Mouse (Mus musculus) kidney, adult 10 weeks (tissue): ENCODE measurements around the gene Sh3d19. TPM values are rescaled to one million over a fixed set of nuclear protein-coding genes. Genes with fewer than 3 reads are reported as not detected.

Source experiments
- polyA plus RNA-seq: library from polyadenylated mRNA; stranded (reverse); fragments of 350-450 nt; fragmentation: Illumina TruSeq; extraction: RNeasy Lipid Tissue Mini Kit (QIAGEN cat#74804); gene quantifications from one replicate; pipeline ENCODE4 v1.2.3, GENCODE M21; 2014; ENCODE audit warnings: low read depth, low replicate concordance

The Sh3d19 gene
- polyA plus RNA-seq, result 40.5 TPM

DNA sequence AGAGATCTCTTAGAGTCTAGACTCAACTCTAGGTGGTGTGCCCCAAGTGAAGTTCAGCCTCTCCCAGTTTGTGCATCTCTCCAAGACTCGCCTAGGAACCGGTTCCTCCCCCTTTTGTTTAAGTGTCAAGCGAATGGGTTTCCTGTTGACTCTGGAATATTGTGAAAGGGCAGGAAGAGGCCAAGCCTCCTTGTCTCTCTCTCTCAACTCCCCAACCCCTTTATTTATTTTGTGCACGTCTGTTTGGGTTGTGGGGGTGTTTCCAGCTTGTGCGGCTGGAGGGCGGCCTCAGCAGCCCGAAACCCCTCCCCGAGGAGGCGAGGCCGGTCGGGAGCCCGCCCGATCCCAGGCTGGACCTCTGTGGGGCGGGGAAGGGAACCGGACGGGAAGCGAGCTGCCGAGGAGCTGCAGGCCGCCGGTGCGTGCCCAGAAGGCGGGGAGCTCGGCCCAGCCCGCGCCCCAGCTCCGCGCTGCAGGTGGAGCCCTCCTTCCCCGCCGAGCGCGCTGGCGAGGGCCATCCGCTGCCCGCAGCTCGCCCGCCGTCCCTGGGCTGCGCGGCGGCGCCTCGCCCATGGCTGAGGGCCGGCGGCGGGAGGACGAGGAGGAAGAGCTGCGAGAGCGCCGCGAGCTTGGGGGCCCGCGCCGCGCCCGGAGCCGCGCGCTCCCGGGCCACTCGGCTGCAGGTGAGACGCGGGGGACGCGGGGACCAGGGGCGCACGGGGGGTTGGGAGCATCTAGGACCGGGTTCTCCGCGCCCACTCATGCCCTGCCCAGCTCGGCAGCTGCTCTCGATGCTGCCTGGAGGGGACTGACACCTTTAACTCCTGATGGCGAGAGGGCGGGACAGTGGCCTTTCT lies at the start of gene Sh3d19:
Gene Sh3d19, plus strand, starts transcription at position 368 of the 857 bp plus-strand sequence.

DNA sequence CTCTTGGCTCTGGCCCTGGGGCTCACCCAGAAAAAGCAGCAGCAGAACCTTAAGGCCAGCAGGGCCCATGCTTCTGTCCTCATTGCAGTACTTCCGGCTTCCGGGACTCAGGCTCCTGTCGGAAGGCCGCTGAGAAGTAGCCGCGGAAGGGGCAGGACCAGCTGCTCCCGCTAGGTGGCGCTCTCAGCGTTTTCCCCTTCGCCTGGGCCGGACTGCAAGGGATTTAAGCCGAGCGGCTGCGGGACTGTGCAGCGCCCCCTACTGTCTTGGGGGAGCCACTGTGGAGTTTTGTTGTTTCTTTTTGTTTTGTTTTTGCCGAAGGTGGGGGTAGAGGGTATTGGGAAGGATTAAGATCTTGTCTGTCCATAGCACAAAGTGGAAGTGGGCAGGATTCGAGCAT lies 31.5 kb downstream of the Sh3d19 start, which contains the start of gene Prss48:
Gene Prss48, minus strand, starts transcription at position 69 of the 400 bp plus-strand sequence.

DNA sequence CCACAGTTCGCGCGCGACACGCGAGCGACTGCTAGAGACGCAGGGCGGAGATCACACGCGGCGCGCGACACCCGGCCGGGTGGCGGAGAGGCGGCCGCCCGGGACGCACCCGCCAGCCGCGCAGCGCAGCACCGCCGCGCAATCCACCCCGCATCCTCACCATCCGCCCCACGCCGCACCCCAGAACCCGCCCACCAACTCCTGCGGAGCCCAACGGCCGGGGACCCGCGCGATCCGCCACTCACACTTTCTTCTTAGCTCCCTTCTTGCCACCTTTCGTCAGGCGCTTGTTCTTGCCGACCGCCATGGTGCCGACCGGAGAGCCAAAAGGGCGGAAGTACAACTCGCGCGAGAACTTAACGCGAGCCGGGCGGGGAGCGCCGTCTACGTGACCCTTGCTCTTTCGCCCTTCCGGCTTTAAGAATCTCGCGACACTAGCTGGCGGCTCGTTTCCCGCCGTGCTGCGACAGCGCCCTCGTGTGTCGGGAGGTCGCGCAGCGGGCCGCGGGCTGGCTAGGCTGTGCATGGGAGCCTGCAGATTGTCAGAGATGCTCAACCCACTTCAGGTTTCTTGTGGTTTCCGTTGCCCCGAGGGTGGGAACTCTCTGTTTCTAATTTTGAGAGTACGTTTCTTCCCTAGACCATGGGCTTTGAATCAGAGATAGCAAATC lies 171.5 kb downstream of the Sh3d19 start, which contains the start of gene Rps3a1:
Gene Rps3a1, minus strand, starts transcription at position 440 of the 671 bp plus-strand sequence.

Other genes with a start within 250 kb of the Sh3d19 start
- gene Fam160a1, start 153.8 kb upstream of the Sh3d19 start, polyA plus RNA-seq, result 4.9 TPM
- gene Glt28d2, start 83.6 kb upstream of the Sh3d19 start, polyA plus RNA-seq, result 14.5 TPM
- 2.4 TPM for gene Gm37240, start 83.6 kb upstream of the Sh3d19 start, polyA plus RNA-seq
- not detected for gene Prss48, start 31.4 kb downstream of the Sh3d19 start, polyA plus RNA-seq
- gene Rps3a1, start 171.6 kb downstream of the Sh3d19 start, polyA plus RNA-seq, result 948 TPM